Mouse (Mus musculus) megakaryocyte progenitor cell, adult 5-6 weeks (primary cell): ENCODE results near the gene Sh3glb1. TPM values are rescaled to one million over a fixed set of nuclear protein-coding genes. Genes with fewer than 3 reads are reported as not detected.

Experiments used
- total RNA-seq, 2 experiments: library from RNA; stranded (forward) in 1 of 2; stranded (reverse) in 1 of 2; fragments of 157-497, 149-512 nt in 1 of 2; fragments of 200-1000 nt in 1 of 2; gene quantifications; 2 replicates each; pipeline versions ENCODE4 v1.2.3 to v1.2.4; 2015 to 2017

Gene Sh3glb1
- total RNA-seq, 2 experiments from 2014 or later, result 25.5 to 70.0 TPM

Other genes with a start within 250 kb of the Sh3glb1 start
- 14.2 and 15.7 TPM in 2 replicates for gene Hs2st1, start 150.2 kb downstream of the Sh3glb1 start, total RNA-seq (2015)
- 11.8 and 14.7 TPM in 2 replicates for gene Hs2st1, start 150.2 kb downstream of the Sh3glb1 start, total RNA-seq (2017)
- gene Selenof, start 150.0 kb downstream of the Sh3glb1 start, total RNA-seq (2015), result 542 and 574 TPM in 2 replicates
- gene Selenof, start 150.0 kb downstream of the Sh3glb1 start, total RNA-seq (2017), result 723 and 819 TPM in 2 replicates
- 1.7 and 2.0 TPM in 2 replicates for gene Clca3a1, start 40.6 kb upstream of the Sh3glb1 start, total RNA-seq (2015)
- gene Clca3a1, start 40.6 kb upstream of the Sh3glb1 start, total RNA-seq (2017), result 0.92 and 2.3 TPM in 2 replicates
- gene Clca3a2, start 99.2 kb upstream of the Sh3glb1 start, total RNA-seq (2015), result not detected in 2 replicates
- gene Clca3a2, start 99.2 kb upstream of the Sh3glb1 start, total RNA-seq (2017), result not detected in 2 replicates
- gene Clca3b, start 129.0 kb upstream of the Sh3glb1 start, total RNA-seq (2015), result not detected in 2 replicates
- not detected in 2 replicates for gene Clca3b, start 129.0 kb upstream of the Sh3glb1 start, total RNA-seq (2017)
- not detected in 2 replicates for gene Clca4b, start 212.2 kb upstream of the Sh3glb1 start, total RNA-seq (2015)
- gene Clca4b, start 212.2 kb upstream of the Sh3glb1 start, total RNA-seq (2017), result not detected in 2 replicates